Mouse (Mus musculus) liver, postnatal 0 days (tissue): ENCODE measurements at regions not wholly inside any gene's neighbourhood (a gene's known extent, or its start where the extent isn't known, plus 50 kb on each side); places are given as distances from the start of the nearest gene placed in this dataset.

Experiments used
- CTCF ChIP-seq: sonication (generic); IDR thresholded peaks from 2 replicates; pipeline ENCODE4 v1.5.1; 2016; ENCODE audit warnings: antibody characterized with exemption, low read depth
- EP300 ChIP-seq: IDR thresholded peaks from 2 replicates; pipeline ENCODE4 v1.6.1; 2016; ENCODE audit warnings: antibody characterized with exemption, low read depth, mild to moderate bottlenecking

- TF ChIP-seq CTCF (no peak), EP300 (no peak)
These were observed 131.5 kb upstream of the Eif4g2 start for GRCm38 (mm10) chr7:111214226-111214906.
